Mouse (Mus musculus): ENCODE results near the gene Carf. TPM values are rescaled to one million over a fixed set of nuclear protein-coding genes. Genes with fewer than 3 reads are reported as not detected.
"Not testable (repeated sequence)": the region's sequence is repeated elsewhere in the genome, so short reads cannot be mapped to it uniquely, and the experiment has no call there.

The Carf gene
- polyA plus RNA-seq (2015; fragmentation: Nextera tagmentation; extraction: Ambion mirVana), result 8.3 and 9.0 TPM in 2 replicates

- peaks cover 9% of the 10 kb centered on the region for H3K36me3 ChIP-seq
- peak within 1 kb of the TSS; percentile 96 for H3K9ac ChIP-seq
- H3K27ac ChIP-seq, result peak within 1 kb of the TSS; percentile 98
- H3K4me2 ChIP-seq (replicated peaks), result peak within 1 kb of the TSS; percentile 76
- H3K27me3 ChIP-seq, result no peaks in the 10 kb centered on the region
- peak within 1 kb of the TSS; percentile 90 for H3K4me3 ChIP-seq
- WGBS, result under 1% methylated on average over 60 of the region's 71 CpGs
- H3K4me1 ChIP-seq, result peaks cover 12% of the 10 kb centered on the region
- ATAC-seq (ENCODE audit: low FRiP score, low read depth), result peak; percentile 97
- H3K9me3 ChIP-seq, result no peaks in the 10 kb centered on the region
Observed at GRCm38 (mm10) chr1:60098024-60098781, at the start of gene Carf, which contains the start of gene Wdr12. Carf (plus strand) TSS chr1:60098247. Wdr12 (minus strand) TSS chr1:60098645.

GRCm38 (mm10) chr1:60054659-60055058 is 43.4 kb upstream of the Carf start:
- Histone ChIP-seq H3K9me3 (no peaks in the 10 kb centered on the region), H3K4me1 (no peaks in the 10 kb centered on the region), H3K27ac (no peak overlapping the region), H3K27me3 (no peaks in the 10 kb centered on the region), H3K4me3 (no peak overlapping the region), H3K4me2 (replicated peaks) (no peak overlapping the region), H3K36me3 (no peaks in the 10 kb centered on the region), H3K9ac (no peak overlapping the region)
- no peak for ATAC-seq (ENCODE audit: low FRiP score, low read depth)
- 41% methylated on average over 3 of the region's 3 CpGs for WGBS

DNA sequence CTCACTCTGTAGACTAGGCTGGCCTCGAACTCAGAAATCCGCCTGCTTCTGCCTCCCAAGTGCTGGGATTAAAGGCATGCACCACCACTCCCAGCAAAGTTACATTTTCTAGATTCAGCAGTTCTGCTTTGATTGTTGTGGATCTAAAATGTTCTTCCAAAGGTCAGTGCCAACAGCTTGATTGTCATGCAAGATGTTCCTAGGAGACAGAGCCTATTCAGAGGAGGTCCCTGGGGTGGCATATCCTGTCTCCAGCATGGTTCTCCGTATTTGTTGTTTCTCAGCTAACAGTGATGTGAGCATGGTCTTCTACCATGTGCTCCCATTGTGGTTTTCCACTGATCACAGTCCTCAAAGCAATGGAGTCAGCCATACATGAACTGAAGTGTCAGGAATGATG is 41.7 kb upstream of the Carf start:
- H3K4me3 ChIP-seq, result no peak overlapping the region
- no peaks in the 10 kb centered on the region for H3K36me3 ChIP-seq
- H3K9ac ChIP-seq, result no peak overlapping the region
- WGBS, result 77% methylated on average over 3 of the region's 3 CpGs
- H3K27me3 ChIP-seq, result no peaks in the 10 kb centered on the region
- no peak for ATAC-seq (ENCODE audit: low FRiP score, low read depth)
- H3K4me1 ChIP-seq, result no peaks in the 10 kb centered on the region
- no peak overlapping the region for H3K27ac ChIP-seq
- no peak overlapping the region for H3K4me2 ChIP-seq (replicated peaks)
- no peaks in the 10 kb centered on the region for H3K9me3 ChIP-seq

- ATAC-seq (ENCODE audit: low FRiP score, low read depth); H3K9ac ChIP-seq; H3K4me1 ChIP-seq; H3K4me2 ChIP-seq (replicated peaks); H3K36me3 ChIP-seq; H3K27me3 ChIP-seq; H3K9me3 ChIP-seq; H3K4me3 ChIP-seq; H3K27ac ChIP-seq: not testable (repeated sequence)
Observed at GRCm38 (mm10) chr1:60070725-60071124, 27.3 kb upstream of the Carf start.

GRCm38 (mm10) chr1:60074935-60075334 is 23.1 kb upstream of the Carf start:
- Histone ChIP-seq H3K9ac (no peak overlapping the region), H3K27me3 (no peaks in the 10 kb centered on the region), H3K27ac (no peak overlapping the region), H3K36me3 (peaks cover 33% of the 10 kb centered on the region), H3K4me3 (no peak overlapping the region), H3K9me3 (no peaks in the 10 kb centered on the region), H3K4me1 (no peaks in the 10 kb centered on the region), H3K4me2 (replicated peaks) (no peak overlapping the region)
- WGBS, result 68% methylated on average over 2 of the region's 2 CpGs
- no peak for ATAC-seq (ENCODE audit: low FRiP score, low read depth)

DNA sequence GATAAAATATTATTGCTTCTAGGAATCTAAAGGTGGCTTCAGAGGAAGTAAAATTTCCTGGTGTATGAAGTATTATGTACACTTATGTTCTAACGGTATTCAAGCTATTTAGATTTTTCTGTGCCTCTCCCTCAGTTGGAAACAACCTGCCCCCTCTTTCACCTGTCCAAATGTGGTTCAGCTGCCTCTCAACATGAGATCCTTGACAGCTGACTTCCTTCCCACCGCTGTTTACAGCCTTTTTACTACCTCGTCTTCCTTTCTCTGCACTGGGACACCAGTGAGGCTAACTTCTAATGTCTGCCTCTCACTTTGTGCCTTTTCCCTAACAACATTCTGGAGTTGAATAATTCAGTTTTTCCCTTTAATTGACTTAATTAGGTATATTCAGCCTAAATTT is 22.5 kb upstream of the Carf start:
- H3K27me3 ChIP-seq, result no peaks in the 10 kb centered on the region
- no peak overlapping the region for H3K4me2 ChIP-seq (replicated peaks)
- 58% methylated on average over 3 of the region's 3 CpGs for WGBS
- peaks cover 38% of the 10 kb centered on the region for H3K36me3 ChIP-seq
- no peak overlapping the region for H3K4me3 ChIP-seq
- no peaks in the 10 kb centered on the region for H3K9me3 ChIP-seq
- H3K9ac ChIP-seq, result no peak overlapping the region
- no peak overlapping the region for H3K27ac ChIP-seq
- no peaks in the 10 kb centered on the region for H3K4me1 ChIP-seq
- ATAC-seq (ENCODE audit: low FRiP score, low read depth), result no peak

GRCm38 (mm10) chr1:60076411-60076810 is 21.6 kb upstream of the Carf start:
- no peak for ATAC-seq (ENCODE audit: low FRiP score, low read depth)
- no peak overlapping the region for H3K27ac ChIP-seq
- H3K4me3 ChIP-seq, result no peak overlapping the region
- H3K9ac ChIP-seq, result no peak overlapping the region
- 69% methylated on average over 6 of the region's 6 CpGs for WGBS
- H3K36me3 ChIP-seq, result peaks cover 39% of the 10 kb centered on the region
- no peaks in the 10 kb centered on the region for H3K4me1 ChIP-seq
- no peaks in the 10 kb centered on the region for H3K9me3 ChIP-seq
- no peak overlapping the region for H3K4me2 ChIP-seq (replicated peaks)
- H3K27me3 ChIP-seq, result no peaks in the 10 kb centered on the region

DNA sequence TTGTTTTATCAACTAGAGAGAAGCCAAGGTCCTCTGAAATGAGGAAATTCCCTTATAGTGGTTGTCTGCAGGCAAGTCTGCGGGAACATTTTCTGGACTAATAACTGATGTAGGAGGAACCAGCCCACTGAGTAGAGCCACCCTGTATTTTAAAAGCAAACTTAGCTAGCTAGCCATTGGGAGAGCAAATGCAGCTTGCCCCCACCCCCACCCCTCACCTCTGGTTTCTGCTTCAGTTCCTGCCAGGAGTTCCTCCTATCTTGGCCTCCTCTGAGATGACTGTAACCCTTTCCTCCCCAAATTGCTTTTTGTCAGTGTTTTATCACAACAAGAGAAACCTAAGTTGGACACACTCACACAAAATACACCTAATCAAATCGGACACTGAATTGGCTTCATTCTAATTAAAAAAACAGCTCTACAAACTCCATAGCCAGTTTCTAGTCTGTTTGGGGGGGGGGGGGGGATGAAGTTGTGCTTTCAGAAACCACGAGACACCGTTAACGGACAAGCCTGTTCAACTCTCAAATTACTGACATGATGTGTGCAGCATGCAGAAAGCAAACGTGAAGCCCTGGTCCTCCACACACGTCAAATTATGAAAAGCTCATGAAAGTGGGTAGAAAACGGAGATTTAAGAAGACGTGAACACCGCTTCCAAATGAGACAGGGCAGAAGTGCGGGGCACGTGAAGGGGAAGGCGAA is 1.3 kb upstream of the Carf start:
- Histone ChIP-seq H3K9me3 (no peaks in the 10 kb centered on the region), H3K27me3 (no peaks in the 10 kb centered on the region), H3K4me2 (replicated peaks) (peak overlapping the region; percentile 76), H3K9ac (peak overlapping the region; percentile 96), H3K36me3 (peaks cover 22% of the 10 kb centered on the region), H3K4me3 (peak overlapping the region; percentile 90), H3K4me1 (peaks cover 12% of the 10 kb centered on the region), H3K27ac (no peak overlapping the region)
- ATAC-seq (ENCODE audit: low FRiP score, low read depth), result no peak
- WGBS, result 8% methylated on average over 13 of the region's 13 CpGs

DNA sequence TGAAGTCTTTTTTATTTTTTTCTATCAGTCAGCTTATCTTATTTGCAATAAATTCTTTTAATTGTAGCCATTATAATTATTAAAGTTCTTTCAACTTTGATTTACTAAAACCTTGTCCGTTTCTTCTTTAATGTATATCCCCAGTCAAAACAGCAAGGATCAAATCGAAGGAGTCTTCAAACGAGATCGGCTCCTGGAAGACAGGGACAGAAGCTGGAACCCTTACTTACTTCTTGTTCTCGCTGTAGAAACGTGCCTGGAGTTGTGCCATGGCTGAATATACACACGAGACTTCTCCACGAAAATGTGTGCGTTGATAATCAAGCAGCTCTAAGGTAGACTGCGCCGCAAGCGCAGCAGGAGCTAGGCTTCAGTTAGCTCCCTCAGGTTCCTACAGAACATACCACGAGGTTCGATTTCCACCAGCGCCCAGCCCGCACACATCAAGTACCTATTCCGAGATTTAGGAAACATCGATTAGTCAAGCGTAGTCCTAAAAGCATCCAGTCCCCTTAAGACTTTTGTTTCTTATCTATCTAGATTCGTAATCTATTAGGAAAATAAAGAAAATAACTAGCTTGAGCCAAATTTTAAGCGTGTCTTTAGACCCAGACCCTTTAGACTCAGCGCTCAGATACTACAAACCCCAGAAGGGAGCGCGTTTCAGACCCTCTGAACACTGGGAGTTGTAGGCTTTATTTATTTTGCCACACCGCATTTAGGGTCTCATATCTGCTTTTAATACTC is 597 bp upstream of the Carf start:
- H3K9ac ChIP-seq, result peak overlapping the region; percentile 96
- H3K4me3 ChIP-seq, result peak overlapping the region; percentile 90
- peak; percentile 91 for ATAC-seq (ENCODE audit: low FRiP score, low read depth)
- H3K27ac ChIP-seq, result peak overlapping the region; percentile 98
- no peaks in the 10 kb centered on the region for H3K9me3 ChIP-seq
- H3K27me3 ChIP-seq, result no peaks in the 10 kb centered on the region
- H3K36me3 ChIP-seq, result peaks cover 16% of the 10 kb centered on the region
- under 1% methylated on average over 25 of the region's 25 CpGs for WGBS
- H3K4me1 ChIP-seq, result peaks cover 12% of the 10 kb centered on the region
- peak overlapping the region; percentile 76 for H3K4me2 ChIP-seq (replicated peaks)

- Histone ChIP-seq H3K4me2 (replicated peaks) (peak overlapping the region; percentile 76), H3K4me3 (peak overlapping the region; percentile 90), H3K9ac (peak overlapping the region; percentile 96), H3K9me3 (no peaks in the 10 kb centered on the region), H3K4me1 (peaks cover 12% of the 10 kb centered on the region), H3K27me3 (no peaks in the 10 kb centered on the region), H3K27ac (0 out of 2 replicates have a peak overlapping the region, but pooled peaks have one; percentile 98), H3K36me3 (peaks cover 5% of the 10 kb centered on the region)
- 12% methylated on average over 9 of the region's 9 CpGs for WGBS
- no peak for ATAC-seq (ENCODE audit: low FRiP score, low read depth)
Observed at GRCm38 (mm10) chr1:60098839-60099238, 792 bp downstream of the Carf start.

DNA sequence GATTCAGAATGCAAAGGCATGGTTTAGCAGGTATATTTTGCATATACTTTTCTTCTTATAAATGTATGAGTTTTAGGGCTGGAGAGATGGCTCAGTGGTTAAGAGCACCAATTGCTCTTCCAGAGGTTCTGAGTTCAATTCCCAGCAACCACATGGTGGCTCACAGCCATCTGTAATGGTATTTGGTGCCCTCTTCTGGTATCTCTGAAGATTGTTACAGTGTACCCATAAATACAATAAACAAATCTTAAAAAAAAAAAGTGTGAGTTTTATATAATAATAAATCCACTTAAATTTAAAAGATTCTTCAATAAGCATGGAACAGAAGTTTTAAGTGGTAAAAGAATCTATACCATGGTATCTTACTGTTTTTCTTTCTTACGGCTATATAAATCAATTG is 6.5 kb downstream of the Carf start:
- no peak for ATAC-seq (ENCODE audit: low FRiP score, low read depth)
- Histone ChIP-seq H3K9ac (no peak overlapping the region), H3K27ac (no peak overlapping the region), H3K4me1 (no peaks in the 10 kb centered on the region), H3K9me3 (no peaks in the 10 kb centered on the region), H3K36me3 (peaks cover 16% of the 10 kb centered on the region), H3K27me3 (no peaks in the 10 kb centered on the region), H3K4me2 (replicated peaks) (no peak overlapping the region), H3K4me3 (no peak overlapping the region)
- WGBS, result 97% methylated on average over 1 of the region's 1 CpGs
